Mouse (Mus musculus): ENCODE measurements at regions not wholly inside any gene's neighbourhood (a gene's known extent, or its start where the extent isn't known, plus 50 kb on each side); places are given as distances from the start of the nearest gene placed in this dataset.

GRCm38 (mm10) chr7:115274836-115275235 is 531.3 kb downstream of the Insc start:
- DNase-seq (ENCODE audit: low spot score in 2 of 2): no peak

DNA sequence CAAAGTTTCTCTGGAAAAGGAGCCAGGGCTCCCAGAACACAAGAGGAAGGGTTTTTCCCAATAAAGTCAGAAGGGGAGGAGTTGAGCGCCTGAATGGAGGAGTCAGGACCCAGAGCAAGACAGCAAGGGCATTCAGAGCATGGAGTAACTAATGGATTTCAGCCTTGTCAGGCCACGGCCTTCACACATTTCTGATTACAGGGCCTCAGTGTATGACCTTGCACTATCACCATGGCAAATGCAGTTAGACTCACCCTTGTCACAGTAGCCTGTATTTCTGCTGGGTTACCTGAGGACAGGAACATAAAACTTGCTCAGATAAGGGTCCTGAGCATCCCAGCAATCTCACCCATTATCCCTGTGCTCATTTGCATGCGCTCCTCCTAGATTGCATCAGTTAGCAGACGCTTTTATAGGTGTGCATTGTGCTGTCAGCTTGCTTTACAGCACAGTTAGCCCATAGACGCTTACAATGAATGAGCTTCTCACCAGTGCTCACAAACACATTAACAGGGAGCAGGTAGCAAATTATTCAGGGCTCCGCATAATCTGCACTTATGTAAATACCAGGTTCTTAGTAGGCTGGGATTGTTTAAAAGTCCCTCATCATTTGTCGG is 547.4 kb downstream of the Insc start:
- no peak for DNase-seq (ENCODE audit: low spot score in 2 of 2)

- peak in 1 of 2 experiments; percentile 2 for DNase-seq (ENCODE audit: low spot score in 2 of 2)
Observed at GRCm38 (mm10) chr7:115294655-115295230, 551.2 kb downstream of the Insc start.

GRCm38 (mm10) chr7:115300241-115300640 is 556.7 kb downstream of the Insc start:
- peak; percentile 28 to 53 for DNase-seq (ENCODE audit: low spot score in 2 of 2)

DNA sequence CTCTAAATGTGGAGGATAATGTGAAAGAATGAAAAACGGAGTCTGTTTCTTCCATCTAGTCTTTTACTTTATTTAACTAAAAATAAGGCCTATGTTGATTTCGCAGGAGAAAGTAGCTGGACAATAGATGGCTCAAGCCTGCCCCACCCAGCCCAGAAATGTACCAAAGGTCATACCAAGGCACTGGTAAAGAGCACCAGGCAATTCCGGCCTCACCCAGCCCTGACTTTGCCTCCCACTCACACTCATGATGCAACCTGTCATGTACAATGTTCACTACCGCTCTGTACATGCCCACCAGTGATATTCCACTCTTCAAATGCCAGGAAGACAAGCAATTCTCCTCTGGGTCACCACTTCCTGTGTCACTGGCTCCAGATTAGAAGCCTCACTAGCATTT is 564.9 kb downstream of the Insc start:
- DNase-seq (ENCODE audit: low spot score in 2 of 2): no peak

DNA sequence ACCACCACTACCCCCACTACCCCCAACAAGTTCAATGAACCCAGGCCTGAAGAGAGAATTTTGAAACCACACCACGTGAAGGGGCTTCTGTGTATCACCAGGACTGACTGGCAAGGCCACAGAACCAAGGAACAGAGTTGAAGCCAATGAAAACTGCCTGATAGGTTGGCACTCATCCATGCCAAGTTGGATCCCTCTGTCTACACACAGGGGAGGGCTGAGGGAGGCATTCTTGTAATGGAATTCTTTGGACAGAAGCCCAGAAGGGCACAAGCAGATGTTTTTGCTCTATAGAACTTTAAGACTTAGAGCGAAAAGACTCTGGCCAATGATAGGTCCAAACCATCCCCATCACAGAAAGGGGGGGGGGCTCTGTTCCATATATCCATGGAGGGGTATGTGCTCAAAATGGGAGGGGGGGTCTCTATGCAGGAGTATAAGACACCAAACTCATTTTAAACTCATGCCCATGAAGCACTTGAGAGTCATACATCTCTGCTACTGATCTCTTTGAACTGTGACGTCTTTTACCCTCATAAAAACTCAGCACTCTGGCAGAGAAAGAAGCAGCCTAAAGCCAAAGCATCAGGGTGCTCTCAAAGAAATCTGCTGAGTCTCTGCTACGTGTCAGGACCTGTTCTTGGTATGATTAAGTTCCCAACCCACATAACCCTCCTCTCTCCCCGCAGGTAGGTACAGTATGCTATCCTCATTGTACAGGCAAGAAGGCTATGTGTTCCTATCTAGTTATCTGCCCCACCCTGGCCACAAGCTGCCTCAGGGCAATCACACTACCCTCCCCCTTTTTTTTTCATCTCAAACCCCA is 567.1 kb downstream of the Insc start:
- no peak for DNase-seq (ENCODE audit: low spot score in 2 of 2)

- no peak for DNase-seq (ENCODE audit: low spot score in 2 of 2)
Observed at GRCm38 (mm10) chr7:115319504-115319903, 576.0 kb downstream of the Insc start.

DNA sequence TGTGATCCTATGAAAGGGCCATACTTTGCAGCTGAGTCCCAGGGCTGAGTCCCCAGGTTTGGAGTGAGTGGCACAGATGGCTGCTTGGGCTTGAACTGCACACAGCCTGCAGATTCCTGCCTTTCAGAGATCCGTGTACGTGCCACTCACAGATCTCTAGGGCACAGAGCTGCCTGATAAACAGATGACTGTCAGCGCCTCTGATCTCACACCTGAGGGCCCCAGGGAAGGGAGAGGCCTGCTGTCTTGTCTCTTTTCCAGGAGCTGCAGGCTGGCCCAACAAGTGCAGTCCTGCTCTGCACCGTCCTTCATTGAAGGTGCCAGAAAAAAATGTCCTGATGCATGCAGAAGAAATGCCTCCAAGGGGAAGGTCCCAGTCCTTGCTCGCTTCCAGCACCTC is 579.5 kb downstream of the Insc start:
- no peak for DNase-seq (ENCODE audit: low spot score in 2 of 2)

DNA sequence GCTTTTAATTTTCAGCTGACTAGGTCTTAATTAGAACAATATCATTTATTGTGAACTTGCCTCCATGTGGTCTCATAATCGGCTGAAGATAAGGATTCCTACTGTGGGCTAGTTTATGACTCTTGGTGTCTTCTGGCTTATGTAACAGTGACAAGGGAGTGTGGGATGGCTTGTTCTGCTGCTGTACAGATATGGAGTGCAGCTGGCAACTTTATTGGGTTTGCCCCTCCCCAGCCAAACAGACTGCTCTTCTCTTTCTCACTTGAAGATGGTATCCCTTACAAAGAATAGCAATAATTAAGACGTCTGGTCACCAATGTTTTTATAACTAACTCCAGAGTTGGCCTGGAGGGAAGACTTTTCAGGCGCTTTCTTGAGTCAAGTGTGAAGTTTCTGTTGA is 584.8 kb downstream of the Insc start:
- no peak for DNase-seq (ENCODE audit: low spot score in 2 of 2)

- DNase-seq (ENCODE audit: low spot score in 2 of 2): no peak
Observed at GRCm38 (mm10) chr7:115331698-115332097, 588.2 kb downstream of the Insc start.

- no peak for DNase-seq (ENCODE audit: low spot score in 2 of 2)
Observed at GRCm38 (mm10) chr7:115333046-115333577, 589.6 kb downstream of the Insc start.

GRCm38 (mm10) chr7:115335051-115335450 is 591.6 kb downstream of the Insc start:
- DNase-seq (ENCODE audit: low spot score in 2 of 2): no peak

- DNase-seq (ENCODE audit: low spot score in 2 of 2): no peak
Observed at GRCm38 (mm10) chr7:115340155-115340554, 596.7 kb downstream of the Insc start.

DNA sequence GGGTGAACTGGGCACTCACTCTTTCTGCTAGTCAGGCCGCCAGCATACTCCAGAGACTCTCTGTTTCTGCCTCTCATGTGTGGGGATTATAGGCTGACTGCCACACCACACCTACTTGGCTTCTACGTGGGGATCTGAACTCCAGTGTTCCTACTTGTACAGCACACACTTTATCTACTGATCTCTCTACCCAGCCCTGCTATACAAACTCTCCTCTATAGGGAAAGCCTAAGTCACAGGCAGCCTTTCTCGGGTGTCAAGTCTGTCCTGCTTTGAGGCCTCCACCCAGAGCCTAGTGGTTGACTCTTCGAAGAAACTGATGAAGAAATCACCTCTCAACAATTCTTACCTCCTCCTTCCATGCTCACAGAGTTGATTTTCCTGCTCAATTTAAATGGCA is 597.5 kb downstream of the Insc start:
- DNase-seq (ENCODE audit: low spot score in 2 of 2): no peak

DNA sequence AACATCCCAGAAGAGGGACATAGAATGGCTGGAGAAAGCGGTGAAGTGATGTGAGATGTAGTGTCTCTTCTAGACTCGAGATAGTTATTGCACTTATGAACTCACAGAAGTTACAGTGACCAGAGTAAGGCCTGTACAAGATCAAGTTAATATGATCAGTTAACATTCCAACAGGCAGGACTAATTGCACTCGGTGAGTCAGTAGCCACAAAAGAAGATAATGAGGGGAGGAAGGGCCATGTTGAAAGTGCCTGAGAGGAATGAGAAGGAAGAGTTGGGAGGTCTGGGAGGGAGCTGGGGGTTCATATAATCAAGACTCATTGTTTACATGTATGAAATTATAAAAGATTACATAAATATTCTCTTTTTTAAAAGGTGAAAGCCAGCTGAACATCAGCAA is 602.3 kb downstream of the Insc start:
- DNase-seq (ENCODE audit: low spot score in 2 of 2): no peak

DNA sequence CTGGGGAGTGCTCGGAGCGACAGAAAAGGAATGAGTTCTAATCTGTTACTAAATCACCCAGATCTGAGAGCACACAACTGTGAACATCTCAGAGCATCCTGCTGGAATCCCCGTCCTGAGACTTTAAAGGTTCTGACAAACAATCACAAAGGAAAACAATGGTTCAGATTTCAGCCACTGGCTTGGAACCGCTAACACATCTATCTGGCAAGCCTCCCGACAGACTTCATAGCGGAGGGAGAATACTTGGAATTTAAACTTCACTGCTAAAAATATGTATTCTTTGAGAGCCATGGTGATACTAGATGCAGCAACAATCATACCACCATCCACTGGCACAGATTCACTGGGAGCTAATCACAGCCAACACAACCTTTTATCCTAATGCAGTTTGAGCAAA is 615.2 kb downstream of the Insc start:
- no peak for DNase-seq (ENCODE audit: low spot score in 2 of 2)

DNA sequence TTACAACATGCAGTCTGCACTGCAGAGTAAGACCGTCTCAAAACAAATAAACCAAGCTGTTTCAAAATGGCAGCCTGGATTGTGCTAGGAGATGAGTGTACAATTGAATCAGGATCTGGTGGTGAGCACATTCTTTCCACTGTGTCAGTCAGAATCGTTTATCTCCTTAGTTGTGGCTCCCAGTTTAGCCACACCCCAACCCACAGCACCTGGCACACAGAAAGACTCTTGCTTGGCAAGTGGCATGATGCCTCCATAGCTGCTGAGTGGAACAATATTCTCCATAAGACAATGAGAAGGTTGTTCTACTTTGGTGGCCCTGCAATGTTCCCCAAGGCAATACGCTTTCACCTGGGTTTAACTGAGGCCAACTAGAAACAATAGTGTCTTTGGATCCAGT is 616.6 kb downstream of the Insc start:
- no peak for DNase-seq (ENCODE audit: low spot score in 2 of 2)

DNA sequence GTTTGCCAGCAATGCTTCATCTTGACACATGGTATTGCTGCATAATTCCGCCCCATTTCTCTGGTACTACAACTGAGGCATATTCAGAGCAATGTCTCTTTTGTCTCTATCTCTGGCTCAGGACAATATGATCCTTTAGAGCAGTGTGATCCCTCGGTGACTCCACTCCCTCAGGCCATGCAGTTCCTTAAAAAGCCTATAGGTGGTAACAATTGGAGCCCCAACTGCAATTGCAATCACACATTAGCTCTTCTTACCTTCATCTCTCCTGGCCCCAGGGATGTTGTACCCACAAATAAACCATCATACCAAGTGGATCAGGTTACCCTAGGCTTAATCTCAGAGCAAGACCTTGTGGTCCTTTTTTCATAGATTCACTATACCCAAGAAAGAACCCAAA is 618.6 kb downstream of the Insc start:
- no peak for DNase-seq (ENCODE audit: low spot score in 2 of 2)

- peak; percentile 17 to 51 for DNase-seq (ENCODE audit: low spot score in 2 of 2)
Observed at GRCm38 (mm10) chr7:115366910-115367309, 623.4 kb downstream of the Insc start.

GRCm38 (mm10) chr7:115371143-115371542 is 627.6 kb downstream of the Insc start:
- DNase-seq (ENCODE audit: low spot score in 2 of 2): peak in 1 of 2 experiments; percentile 11

- DNase-seq (ENCODE audit: low spot score in 2 of 2): no peak
Observed at GRCm38 (mm10) chr7:115372921-115373320, 629.4 kb downstream of the Insc start.

Data from layer of hippocampus, adult 18-20 months (tissue).